Mouse (Mus musculus): ENCODE measurements at regions not wholly inside any gene's neighbourhood (a gene's known extent, or its start where the extent isn't known, plus 50 kb on each side); places are given as distances from the start of the nearest gene placed in this dataset.

DNA sequence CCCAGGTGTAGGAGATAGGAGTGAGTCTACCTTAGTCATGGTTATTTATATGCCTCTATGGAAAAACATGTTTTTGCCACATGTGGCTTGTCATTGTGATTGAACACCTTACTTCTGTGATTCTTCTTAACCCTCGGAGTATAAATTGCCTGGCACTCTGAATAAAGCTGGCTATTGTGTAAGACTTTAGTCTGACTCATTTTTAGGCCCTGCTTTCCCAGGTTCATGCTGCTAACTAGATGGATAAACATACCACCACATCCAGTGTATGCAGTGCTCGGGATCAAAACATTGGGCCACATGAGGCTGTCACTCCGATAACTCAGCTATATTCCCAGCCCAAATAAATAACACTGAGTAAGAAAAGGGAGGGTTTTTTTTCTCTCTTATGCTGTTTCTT, 287.2 kb downstream of the Gsdmc2 start:
- Histone ChIP-seq H3K4me2 (ENCODE audit: low read depth) (no peak overlapping the region), H3K27me3 (ENCODE audit: control insufficient read depth, insufficient read depth, insufficient read length) (no peaks in the 10 kb centered on the region), H3ac (ENCODE audit: control insufficient read depth, insufficient read length) (no peak overlapping the region), H3K36me3 (ENCODE audit: control insufficient read depth, insufficient read depth) (no peaks in the 10 kb centered on the region), H3K4me3 (no peak overlapping the region), H3K79me2 (ENCODE audit: control insufficient read depth, insufficient read depth) (no peaks in the 10 kb centered on the region)
- TF ChIP-seq REST (IDR thresholded peaks at IDR 0.05; ENCODE audit: insufficient read depth, insufficient read length) (no peak), MAX (IDR thresholded peaks at IDR 0.05; ENCODE audit: low read depth) (no peak), E2F4 (IDR thresholded peaks at IDR 0.05; ENCODE audit: insufficient read depth) (no peak), POLR2A (IDR thresholded peaks at IDR 0.05; ENCODE audit: insufficient read length, low read depth) (no peak), MYOD1 (IDR thresholded peaks at IDR 0.05; ENCODE audit: control insufficient read depth in 1 of 3, insufficient read length in 2 of 3, low read depth in 2 of 3) (no peak), CEBPB (IDR thresholded peaks at IDR 0.05; ENCODE audit: insufficient read depth, poor library complexity, severe bottlenecking) (peak; percentile 87)

DNA sequence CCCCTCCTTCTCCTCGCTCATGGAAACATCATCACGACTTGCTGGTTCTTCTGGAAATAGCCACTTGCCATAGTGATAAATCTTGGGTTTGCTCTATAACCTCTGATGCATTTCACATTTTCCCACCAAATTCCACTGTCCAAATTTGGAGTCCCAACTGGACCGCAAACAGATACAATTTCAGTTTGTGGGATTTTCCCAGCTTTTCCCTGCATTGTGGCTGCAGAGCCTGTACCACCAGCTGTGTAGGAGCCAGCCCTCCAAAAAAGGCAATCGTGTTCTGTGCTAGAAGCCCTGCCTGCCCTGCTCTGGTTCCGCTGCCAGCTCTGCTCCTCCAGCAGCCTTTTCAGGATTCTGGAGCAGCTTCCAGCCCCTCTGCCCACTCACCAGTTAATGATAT, 291.4 kb downstream of the Gsdmc2 start:
- Histone ChIP-seq H3K4me2 (ENCODE audit: low read depth) (peak overlapping the region; percentile 40), H3ac (ENCODE audit: control insufficient read depth, insufficient read length) (no peak overlapping the region), H3K4me3 (no peak overlapping the region), H3K27me3 (ENCODE audit: control insufficient read depth, insufficient read depth, insufficient read length) (no peaks in the 10 kb centered on the region), H3K36me3 (ENCODE audit: control insufficient read depth, insufficient read depth) (no peaks in the 10 kb centered on the region), H3K79me2 (ENCODE audit: control insufficient read depth, insufficient read depth) (no peaks in the 10 kb centered on the region)
- TF ChIP-seq CEBPB (IDR thresholded peaks at IDR 0.05; ENCODE audit: insufficient read depth, poor library complexity, severe bottlenecking), result peak; percentile 54; the same call in 1 of the 2 replicates
- no peak for TF ChIP-seq POLR2AphosphoS2 (IDR thresholded peaks at IDR 0.05; ENCODE audit: insufficient read length, low read depth)
- peak in 1 of 3 experiments; percentile 85 for TF ChIP-seq MYOG (IDR thresholded peaks at IDR 0.05; ENCODE audit: control insufficient read depth in 1 of 3, insufficient read depth in 1 of 3, insufficient read length in 2 of 3, low read depth in 2 of 3)
- peak; percentile 99 for TF ChIP-seq SRF (IDR thresholded peaks at IDR 0.05; ENCODE audit: control insufficient read depth, insufficient read length, low read depth)
- TF ChIP-seq TCF12 (IDR thresholded peaks at IDR 0.05; ENCODE audit: insufficient read depth, poor library complexity, severe bottlenecking), result peak; percentile 71
- TF ChIP-seq MYOD1 (IDR thresholded peaks at IDR 0.05; ENCODE audit: control insufficient read depth in 1 of 3, insufficient read length in 2 of 3, low read depth in 2 of 3), result peak in 2 of 3 experiments; percentile 73
- TF ChIP-seq USF1 (IDR thresholded peaks at IDR 0.05; ENCODE audit: low read depth), result no peak
- no peak for TF ChIP-seq E2F4 (IDR thresholded peaks at IDR 0.05; ENCODE audit: insufficient read depth)

DNA sequence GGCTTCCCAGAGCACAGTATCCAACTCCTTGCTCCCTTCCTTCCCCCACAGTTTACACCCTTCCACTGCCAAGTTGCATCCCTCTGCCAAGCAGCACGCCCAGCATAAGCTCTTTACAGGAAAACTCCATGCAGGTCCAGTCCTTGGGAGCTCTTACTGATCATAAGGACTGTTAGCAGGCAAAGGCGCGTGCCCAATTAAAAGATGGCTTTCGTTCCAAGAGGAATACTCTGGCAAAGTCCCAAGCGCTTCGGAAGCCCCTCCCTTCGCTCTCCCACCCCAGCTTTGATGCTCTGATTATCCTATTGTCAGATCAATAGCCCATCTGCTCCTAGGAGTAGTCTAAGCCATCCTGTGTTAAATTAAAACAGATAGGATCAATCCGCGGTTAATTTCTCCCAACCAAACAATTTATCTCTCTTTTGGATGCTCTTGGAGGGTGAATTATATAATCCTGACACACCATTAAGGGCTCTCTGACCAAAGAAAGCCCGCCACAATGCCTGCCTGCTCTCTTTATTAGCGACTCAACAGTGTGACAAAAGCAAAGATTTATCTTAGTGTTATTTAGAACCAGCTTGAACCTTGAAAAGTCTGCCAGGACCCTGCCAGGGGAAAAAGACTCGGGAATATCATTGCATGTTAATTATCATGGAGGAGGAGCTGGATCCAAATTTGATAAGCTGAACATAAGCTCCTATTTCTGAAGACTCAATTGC, 312.5 kb downstream of the Gsdmc2 start:
- Histone ChIP-seq H3K4me2 (ENCODE audit: low read depth) (no peak overlapping the region), H3ac (ENCODE audit: control insufficient read depth, insufficient read length) (no peak overlapping the region), H3K36me3 (ENCODE audit: control insufficient read depth, insufficient read depth) (no peaks in the 10 kb centered on the region), H3K4me3 (no peak overlapping the region), H3K27me3 (ENCODE audit: control insufficient read depth, insufficient read depth, insufficient read length) (no peaks in the 10 kb centered on the region), H3K79me2 (ENCODE audit: control insufficient read depth, insufficient read depth) (no peaks in the 10 kb centered on the region)
- TF ChIP-seq TCF12 (IDR thresholded peaks at IDR 0.05; ENCODE audit: insufficient read depth, poor library complexity, severe bottlenecking), result no peak
- no peak for TF ChIP-seq MYOG (IDR thresholded peaks at IDR 0.05; ENCODE audit: control insufficient read depth in 1 of 3, insufficient read depth in 1 of 3, insufficient read length in 2 of 3, low read depth in 2 of 3)

DNA sequence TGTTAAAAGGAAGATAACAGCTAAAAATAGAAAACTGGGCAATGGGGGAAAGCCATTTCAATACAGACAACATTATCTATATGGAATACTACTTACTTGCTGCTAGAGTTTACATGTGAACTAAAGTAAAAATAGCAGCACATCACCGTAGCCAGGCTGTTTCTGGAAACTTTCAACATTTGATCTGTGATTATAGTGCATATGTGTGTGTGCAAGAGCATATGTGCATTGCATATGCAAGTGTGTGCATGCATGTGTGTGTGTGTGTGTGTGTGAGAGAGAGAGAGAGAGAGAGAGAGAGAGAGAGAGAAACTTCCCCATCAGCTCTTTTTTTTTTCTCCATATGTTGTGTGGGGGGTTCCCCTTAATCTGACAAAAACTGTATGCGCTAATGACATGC, 317.7 kb downstream of the Gsdmc2 start:
- H3K36me3 ChIP-seq (ENCODE audit: control insufficient read depth, insufficient read depth), result no peaks in the 10 kb centered on the region
- no peaks in the 10 kb centered on the region for H3K79me2 ChIP-seq (ENCODE audit: control insufficient read depth, insufficient read depth)
- no peak overlapping the region for H3K4me3 ChIP-seq
- no peaks in the 10 kb centered on the region for H3K27me3 ChIP-seq (ENCODE audit: control insufficient read depth, insufficient read depth, insufficient read length)
- no peak for TF ChIP-seq POLR2A (IDR thresholded peaks at IDR 0.05; ENCODE audit: insufficient read length, low read depth)
- TF ChIP-seq TCF12 (IDR thresholded peaks at IDR 0.05; ENCODE audit: insufficient read depth, poor library complexity, severe bottlenecking), result no peak
- no peak for TF ChIP-seq MAX (IDR thresholded peaks at IDR 0.05; ENCODE audit: low read depth)
- TF ChIP-seq E2F4 (IDR thresholded peaks at IDR 0.05; ENCODE audit: insufficient read depth), result no peak
- no peak for TF ChIP-seq USF1 (IDR thresholded peaks at IDR 0.05; ENCODE audit: low read depth)
- TF ChIP-seq TCF3 (IDR thresholded peaks at IDR 0.05; ENCODE audit: insufficient read length, low read depth), result no peak
- TF ChIP-seq MYOG (IDR thresholded peaks at IDR 0.05; ENCODE audit: control insufficient read depth in 1 of 3, insufficient read depth in 1 of 3, insufficient read length in 2 of 3, low read depth in 2 of 3), result no peak
- no peak for TF ChIP-seq SRF (IDR thresholded peaks at IDR 0.05; ENCODE audit: control insufficient read depth, insufficient read length, low read depth)
- no peak for TF ChIP-seq REST (IDR thresholded peaks at IDR 0.05; ENCODE audit: insufficient read depth, insufficient read length)
- TF ChIP-seq CEBPB (IDR thresholded peaks at IDR 0.05; ENCODE audit: insufficient read depth, poor library complexity, severe bottlenecking), result no peak
- no peak for TF ChIP-seq POLR2AphosphoS2 (IDR thresholded peaks at IDR 0.05; ENCODE audit: insufficient read length, low read depth)
- no peak for TF ChIP-seq MYOD1 (IDR thresholded peaks at IDR 0.05; ENCODE audit: control insufficient read depth in 1 of 3, insufficient read length in 2 of 3, low read depth in 2 of 3)
- no peak overlapping the region for H3K4me2 ChIP-seq (ENCODE audit: low read depth)
- no peak overlapping the region for H3ac ChIP-seq (ENCODE audit: control insufficient read depth, insufficient read length)

DNA sequence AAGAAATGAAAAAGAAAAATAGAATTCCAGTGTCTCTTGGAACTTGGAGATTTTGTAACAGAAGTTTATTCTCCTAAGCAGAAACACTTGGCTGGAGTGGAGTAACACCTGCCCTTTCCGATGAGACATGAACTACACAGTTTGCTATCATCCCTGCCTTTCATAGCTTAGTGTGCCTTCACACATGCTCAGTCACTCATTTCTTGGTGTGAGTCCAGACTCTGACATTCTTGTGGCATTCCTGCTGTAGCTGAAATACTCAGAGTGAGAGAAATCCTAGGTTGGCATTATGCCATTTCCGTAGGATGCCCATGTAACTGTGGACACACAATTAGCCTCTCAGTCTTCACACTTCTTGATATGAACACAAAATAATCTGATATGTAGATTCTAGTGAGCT, 318.2 kb downstream of the Gsdmc2 start:
- H3K79me2 ChIP-seq (ENCODE audit: control insufficient read depth, insufficient read depth), result no peaks in the 10 kb centered on the region
- H3ac ChIP-seq (ENCODE audit: control insufficient read depth, insufficient read length), result no peak overlapping the region
- no peaks in the 10 kb centered on the region for H3K36me3 ChIP-seq (ENCODE audit: control insufficient read depth, insufficient read depth)
- no peaks in the 10 kb centered on the region for H3K27me3 ChIP-seq (ENCODE audit: control insufficient read depth, insufficient read depth, insufficient read length)
- no peak overlapping the region for H3K4me2 ChIP-seq (ENCODE audit: low read depth)
- peak in 2 of 3 experiments; percentile 78 to 91 for TF ChIP-seq MYOD1 (IDR thresholded peaks at IDR 0.05; ENCODE audit: control insufficient read depth in 1 of 3, insufficient read length in 2 of 3, low read depth in 2 of 3)
- no peak for TF ChIP-seq TCF3 (IDR thresholded peaks at IDR 0.05; ENCODE audit: insufficient read length, low read depth)
- TF ChIP-seq CEBPB (IDR thresholded peaks at IDR 0.05; ENCODE audit: insufficient read depth, poor library complexity, severe bottlenecking), result no peak
- TF ChIP-seq USF1 (IDR thresholded peaks at IDR 0.05; ENCODE audit: low read depth), result no peak
- no peak for TF ChIP-seq MYOG (IDR thresholded peaks at IDR 0.05; ENCODE audit: control insufficient read depth in 1 of 3, insufficient read depth in 1 of 3, insufficient read length in 2 of 3, low read depth in 2 of 3)
- H3K4me3 ChIP-seq, result no peak overlapping the region
